Mouse (Mus musculus) adrenal gland (tissue): ENCODE data around the gene Tmigd1.

ENCODE experiments used
- intact Hi-C: fragments of 180-260 bp; cut with DNase I; formaldehyde crosslinking; loops from one replicate; pipeline ENCODE4 v1.15.1; 2025
- long read RNA-seq, 2 experiments: library from polyadenylated mRNA; unstranded; transcript quantifications; one replicate each; pipeline ENCODE4 v2.0.0; 2020; ENCODE audit warnings: borderline replicate concordance in 1 of 2; ENCODE audit not compliant: insufficient replicate concordance in 1 of 2

The Tmigd1 gene
- long read RNA-seq, experiment 1, partial matches to known transcripts: 0 of 1 reads
- long read RNA-seq, experiment 1, other reads (novel, unspliced or antisense): 1 of 1 reads
- long read RNA-seq, experiment 2: 0 reads

- intact Hi-C loops: loop anchor here (5.0 kb wide), 1 partner anchor 36 kb away; no protein-coding TSS in a partner anchor
These were observed at the start of gene Tmigd1 for GRCm38 (mm10) chr11:76901579-76902361. Tmigd1 (plus strand) TSS chr11:76902159.

- intact Hi-C loops: no loop called here
These were observed 47.3 kb upstream of the Tmigd1 start for GRCm38 (mm10) chr11:76854475-76855341.

- intact Hi-C loops: no loop called here
These were observed 45.4 kb upstream of the Tmigd1 start for GRCm38 (mm10) chr11:76856601-76857000.

GRCm38 (mm10) chr11:76857111-76857510 is 44.8 kb upstream of the Tmigd1 start:
- intact Hi-C loops: no loop called here

- intact Hi-C loops: no loop called here
These were observed 43.2 kb upstream of the Tmigd1 start for GRCm38 (mm10) chr11:76858781-76859180.

GRCm38 (mm10) chr11:76859261-76859660 is 42.7 kb upstream of the Tmigd1 start:
- intact Hi-C loops: no loop called here

- intact Hi-C loops: no loop called here
These were observed 40.8 kb upstream of the Tmigd1 start for GRCm38 (mm10) chr11:76861185-76861584.

GRCm38 (mm10) chr11:76872556-76873234 is 29.3 kb upstream of the Tmigd1 start:
- intact Hi-C loops: no loop called here

GRCm38 (mm10) chr11:76873865-76874264 is 28.1 kb upstream of the Tmigd1 start:
- intact Hi-C loops: no loop called here

- intact Hi-C loops: no loop called here
These were observed 27.2 kb upstream of the Tmigd1 start for GRCm38 (mm10) chr11:76874766-76875165.

- intact Hi-C loops: no loop called here
These were observed 22.1 kb upstream of the Tmigd1 start for GRCm38 (mm10) chr11:76879816-76880215.

GRCm38 (mm10) chr11:76884451-76884850 is 17.5 kb upstream of the Tmigd1 start:
- intact Hi-C loops: no loop called here

GRCm38 (mm10) chr11:76889339-76890164 is 12.4 kb upstream of the Tmigd1 start:
- intact Hi-C loops: loop anchor here (5.0 to 10.0 kb wide), 3 partner anchors 42 to 215 kb away; partner anchors contain the start of genes Bhlha9, Cpd and Trarg1

GRCm38 (mm10) chr11:76891171-76891570 is 10.8 kb upstream of the Tmigd1 start:
- intact Hi-C loops: loop anchor here (5.0 to 10.0 kb wide), 3 partner anchors 44 to 216 kb away; partner anchors contain the start of genes Bhlha9, Cpd and Trarg1

- intact Hi-C loops: loop anchor here (5.0 to 10.0 kb wide), 3 partner anchors 45 to 217 kb away; partner anchors contain the start of genes Bhlha9, Cpd and Trarg1
These were observed 10.1 kb upstream of the Tmigd1 start for GRCm38 (mm10) chr11:76891738-76892349.

GRCm38 (mm10) chr11:76892972-76893371 is 9.0 kb upstream of the Tmigd1 start:
- intact Hi-C loops: loop anchor here (5.0 to 10.0 kb wide), 3 partner anchors 46 to 218 kb away; partner anchors contain the start of genes Bhlha9, Cpd and Trarg1

- intact Hi-C loops: loop anchor here (5.0 to 10.0 kb wide), 3 partner anchors 46 to 219 kb away; partner anchors contain the start of genes Bhlha9, Cpd and Trarg1
These were observed 8.4 kb upstream of the Tmigd1 start for GRCm38 (mm10) chr11:76893570-76893969.

GRCm38 (mm10) chr11:76894240-76894639 is 7.7 kb upstream of the Tmigd1 start:
- intact Hi-C loops: loop anchor here (2.0 to 10.0 kb wide), 4 partner anchors 47 to 219 kb away; partner anchors contain the start of genes Bhlha9, Cpd and Trarg1

- intact Hi-C loops: loop anchor here (10.0 kb wide), 1 partner anchor 222 kb away; the partner anchor contains the start of genes Bhlha9 and Trarg1
These were observed 5.6 kb upstream of the Tmigd1 start for GRCm38 (mm10) chr11:76896360-76896759.
